Mouse (Mus musculus) ES-E14 (cell line): ENCODE results near the gene Eps8l1. TPM values are rescaled to one million over a fixed set of nuclear protein-coding genes. Genes with fewer than 3 reads are reported as not detected.
A peak's percentile ranks its signal among the peaks of the same experiment; 100 is the strongest.

Experiments
- DNase-seq: peaks from one replicate; pipeline ENCODE4 v3.0.0-alpha.2; 2013; ENCODE audit warnings: low read depth, low spot score
- H3K27ac ChIP-seq: 2 replicates; pipeline ENCODE4 v1.5.1; 2012; ENCODE audit warnings: low read depth, mild to moderate bottlenecking, low read length, moderate library complexity, mixed read lengths; ENCODE audit not compliant: poor library complexity, insufficient read depth, severe bottlenecking
- H3K36me3 ChIP-seq: 2 replicates; pipeline ENCODE4 v1.6.1; 2012; ENCODE audit warnings: mild to moderate bottlenecking, low read length, moderate library complexity, mixed read lengths; ENCODE audit not compliant: control insufficient read depth, poor library complexity, insufficient read depth, severe bottlenecking
- H3K4me1 ChIP-seq, 2 experiments: fragments of 150-350 bp in 1 of 2; sonication (generic) in 1 of 2; 2 replicates each; pipeline ENCODE4 v1.6.1; 2012; ENCODE audit warnings: low read length in 2 of 2, mild to moderate bottlenecking in 1 of 2, mixed read lengths in 1 of 2; ENCODE audit not compliant: control insufficient read depth in 2 of 2, insufficient read depth in 2 of 2, poor library complexity in 1 of 2
- H3K4me3 ChIP-seq, 2 experiments: fragments of 150-350 bp in 1 of 2; sonication (generic) in 1 of 2; 2 replicates each; pipeline ENCODE4 v1.5.1; 2012; ENCODE audit warnings: low read length in 2 of 2, low read depth in 1 of 2, mild to moderate bottlenecking in 1 of 2, mixed read lengths in 1 of 2; ENCODE audit not compliant: insufficient read depth in 1 of 2, poor library complexity in 1 of 2, severe bottlenecking in 1 of 2
- H3K9ac ChIP-seq: 2 replicates; pipeline ENCODE4 v1.6.1; 2012; ENCODE audit warnings: low read depth, mild to moderate bottlenecking, low read length, mixed read lengths; ENCODE audit not compliant: poor library complexity, insufficient read depth, severe bottlenecking
- H3K9me3 ChIP-seq: fragments of 150-350 bp; sonication (generic); 2 replicates; pipeline ENCODE4 v1.6.1; 2012; ENCODE audit warnings: low read depth, mild to moderate bottlenecking, low read length; ENCODE audit not compliant: control insufficient read depth, insufficient read depth
- CHD2 ChIP-seq: IDR thresholded peaks from 2 replicates; pipeline ENCODE4 v1.6.1; 2014; ENCODE audit warnings: mild to moderate bottlenecking, low read depth, low read length, inconsistent platforms
- HCFC1 ChIP-seq: IDR thresholded peaks from 2 replicates; pipeline ENCODE4 v1.6.1; 2012; ENCODE audit warnings: low read length, inconsistent platforms, borderline replicate concordance; ENCODE audit not compliant: insufficient read depth
- MAFK ChIP-seq: IDR thresholded peaks from 2 replicates; pipeline ENCODE4 v1.6.1; 2014; ENCODE audit warnings: mild to moderate bottlenecking, low read depth, low read length, inconsistent platforms; ENCODE audit not compliant: insufficient read depth
- ZC3H11A ChIP-seq: IDR thresholded peaks from 2 replicates; pipeline ENCODE4 v1.6.1; 2012; ENCODE audit warnings: low read depth, mild to moderate bottlenecking, inconsistent platforms, low read length, borderline replicate concordance
- ZNF384 ChIP-seq: IDR thresholded peaks from 2 replicates; pipeline ENCODE4 v1.6.1; 2012; ENCODE audit warnings: low read depth, low read length, inconsistent platforms
- in situ Hi-C, 2 experiments: fragments of 600-800 bp; cut with MboI; formaldehyde crosslinking; loops; one replicate each; pipeline ENCODE4 v1.15.1; 2025; ENCODE audit warnings: low sequenced_read_pairs in 2 of 2, inconsistent platforms in 1 of 2; ENCODE audit not compliant: unreplicated experiment in 2 of 2
- total RNA-seq: library from RNA; depleted of rRNA; stranded (reverse); fragments of 300-350 nt; gene quantifications from 2 replicates; pipeline ENCODE4 v1.2.3, GENCODE M21; 2012

Eps8l1 gene
- total RNA-seq, 1 experiment: 0.18 TPM

DNA sequence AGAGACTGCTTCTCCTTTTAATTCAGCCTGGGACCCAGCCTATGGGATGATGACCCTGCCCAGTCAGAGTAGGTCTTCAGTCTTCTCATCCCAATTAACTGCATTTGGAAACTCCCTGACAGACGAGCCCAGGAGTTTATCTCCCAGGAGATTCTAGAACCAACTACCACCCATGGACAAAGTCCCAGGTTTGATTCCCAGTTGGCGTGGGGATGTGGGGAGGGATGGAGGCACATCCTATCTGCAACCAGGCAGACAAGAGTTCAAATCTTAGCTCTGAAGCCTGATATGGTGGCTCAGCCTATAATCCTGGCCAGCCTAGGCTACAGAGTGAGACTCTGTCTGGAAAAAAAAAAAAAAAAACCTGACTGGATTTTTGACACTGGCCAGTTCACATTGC, 22.8 kb upstream of the Eps8l1 start:
- no peak for TF ChIP-seq ZNF384
- TF ChIP-seq ZC3H11A: no peak
- TF ChIP-seq CHD2: no peak
- no peak for TF ChIP-seq HCFC1
- TF ChIP-seq MAFK: no peak
- Histone ChIP-seq H3K9ac (no peak overlapping the region), H3K4me1 (peaks cover 0 to 6% of the 10 kb centered on the region in 2 experiments; a peak in 1 of 4 replicates), H3K27ac (no peak overlapping the region; the same call in 1 of the 2 replicates), H3K4me3 (no peak overlapping the region), H3K36me3 (peaks cover 41% of the 10 kb centered on the region), H3K9me3 (no peaks in the 10 kb centered on the region)
- in situ Hi-C loops: loop anchor here in 1 of 2 experiments (25.0 kb wide), 1 partner anchor 300 kb away; the partner anchor contains the start of gene Leng8
- DNase-seq: no peak

DNA sequence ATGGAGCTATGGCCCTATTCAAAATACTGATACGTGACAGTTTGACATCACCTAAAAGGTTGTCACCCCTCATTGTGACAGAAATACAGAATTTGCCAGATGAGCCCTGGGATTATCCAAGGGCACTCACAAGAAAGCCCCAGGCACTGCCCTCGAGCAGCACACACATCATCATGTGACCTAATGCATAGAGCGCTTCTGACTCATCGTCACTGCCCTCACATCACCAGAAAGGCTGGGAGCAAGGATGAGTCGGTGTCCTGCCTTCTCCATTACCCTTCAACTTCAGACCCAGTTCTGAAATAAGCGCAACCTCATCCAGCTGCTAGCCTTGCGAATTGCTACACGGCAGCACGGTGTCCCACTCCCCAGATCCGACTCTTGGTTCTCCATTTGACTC, 19.9 kb upstream of the Eps8l1 start:
- in situ Hi-C loops: loop anchor here in 1 of 2 experiments (25.0 kb wide), 1 partner anchor 303 kb away; the partner anchor contains the start of gene Leng8
- H3K4me1 ChIP-seq: peaks cover 0 to 11% of the 10 kb centered on the region in 2 experiments; a peak in 2 of 4 replicates
- no peak for TF ChIP-seq MAFK
- TF ChIP-seq CHD2: no peak
- TF ChIP-seq HCFC1: no peak
- TF ChIP-seq ZC3H11A: no peak
- TF ChIP-seq ZNF384: no peak
- peak overlapping the region; percentile 3; the same call in 1 of the 2 replicates for H3K27ac ChIP-seq
- no peaks in the 10 kb centered on the region for H3K9me3 ChIP-seq
- H3K9ac ChIP-seq: no peak overlapping the region
- peaks cover 38% of the 10 kb centered on the region for H3K36me3 ChIP-seq
- DNase-seq: no peak
- H3K4me3 ChIP-seq: no peak overlapping the region

- DNase-seq: peak; percentile 89
- TF ChIP-seq ZNF384 (no peak), ZC3H11A (no peak), HCFC1 (peak; percentile 91)
- Histone ChIP-seq H3K27ac (peak within 1 kb of the TSS; percentile 69), H3K4me1 (peaks cover 1 to 13% of the 10 kb centered on the region in 2 experiments; a peak in 2 of 4 replicates), H3K4me3 (peak within 1 kb of the TSS; percentile 77 to 99), H3K9me3 (no peaks in the 10 kb centered on the region), H3K36me3 (peaks cover 27% of the 10 kb centered on the region), H3K9ac (peak within 1 kb of the TSS; percentile 85)
- in situ Hi-C loops: loop anchor here in 1 of 2 experiments (25.0 kb wide), 1 partner anchor 308 kb away; the partner anchor contains the start of gene Leng8
Measured at GRCm38 (mm10) chr7:4445216-4445791, 15.2 kb upstream of the Eps8l1 start, which contains the start of gene Rdh13. Gene Rdh13, minus strand, starts transcription at chr7:4445649.

GRCm38 (mm10) chr7:4447138-4447537, 13.3 kb upstream of the Eps8l1 start:
- no peak overlapping the region for H3K9ac ChIP-seq
- no peak overlapping the region for H3K4me3 ChIP-seq
- TF ChIP-seq ZC3H11A (peak; percentile 9; the same call in 1 of the 2 replicates), ZNF384 (no peak)
- peaks cover 1 to 7% of the 10 kb centered on the region in 2 experiments; a peak in 2 of 4 replicates for H3K4me1 ChIP-seq
- no peaks in the 10 kb centered on the region for H3K9me3 ChIP-seq
- H3K27ac ChIP-seq: no peak overlapping the region
- H3K36me3 ChIP-seq: peaks cover 15% of the 10 kb centered on the region; the same call in 1 of the 2 replicates
- DNase-seq: no peak
- in situ Hi-C loops: loop anchor here in 1 of 2 experiments (25.0 kb wide), 1 partner anchor 310 kb away; the partner anchor contains the start of gene Leng8
